Mouse (Mus musculus): Measurements from ENCODE around the gene Mesp1. TPM values are rescaled to one million over a fixed set of nuclear protein-coding genes. Genes with fewer than 3 reads are reported as not detected.
A peak's percentile ranks its signal among the peaks of the same experiment; 100 is the strongest.
"Not testable (repeated sequence)": the region's sequence is repeated elsewhere in the genome, so short reads cannot be mapped to it uniquely, and the experiment has no call there.

Gene Mesp1
- polyA plus RNA-seq, 1 experiment = 0.02 TPM

- TF ChIP-seq MAX (IDR thresholded peaks at IDR 0.05) (no peak), MYOD1 (IDR thresholded peaks at IDR 0.05; ENCODE audit: control insufficient read depth, insufficient read length, low read depth) (no peak), CTCF (IDR thresholded peaks at IDR 0.05; ENCODE audit: control insufficient read depth, insufficient read depth, insufficient read length) (no peak)
- no peak overlapping the region for H3ac ChIP-seq (ENCODE audit: control insufficient read depth, insufficient read length, low read depth)
- no peak overlapping the region for H3K4me3 ChIP-seq (ENCODE audit: insufficient read depth, poor library complexity, severe bottlenecking)
- no peaks in the 10 kb centered on the region for H3K36me3 ChIP-seq (ENCODE audit: control insufficient read depth, insufficient read depth)
- no peaks in the 10 kb centered on the region for H3K79me3 ChIP-seq (ENCODE audit: low read depth)
- no peaks in the 10 kb centered on the region for H3K79me2 ChIP-seq (ENCODE audit: control insufficient read depth, insufficient read depth)
- H3K27me3 ChIP-seq (ENCODE audit: control insufficient read depth, insufficient read depth, insufficient read length) = no peaks in the 10 kb centered on the region
These were observed 6.7 kb upstream of the Mesp1 start for GRCm38 (mm10) chr7:79800336-79800735.

- no peaks in the 10 kb centered on the region for H3K79me3 ChIP-seq (ENCODE audit: low read depth)
- no peak overlapping the region for H3K4me3 ChIP-seq (ENCODE audit: insufficient read depth, poor library complexity, severe bottlenecking)
- no peak overlapping the region for H3ac ChIP-seq (ENCODE audit: control insufficient read depth, insufficient read length, low read depth)
- TF ChIP-seq FOSL1 (IDR thresholded peaks at IDR 0.05; ENCODE audit: insufficient read depth, low read length, poor library complexity, severe bottlenecking) = no peak
- no peak for TF ChIP-seq CTCF (IDR thresholded peaks at IDR 0.05; ENCODE audit: control insufficient read depth, insufficient read depth, insufficient read length)
- no peak for TF ChIP-seq USF1 (IDR thresholded peaks at IDR 0.05; ENCODE audit: low read depth)
- no peak for TF ChIP-seq MAX (IDR thresholded peaks at IDR 0.05)
- TF ChIP-seq MYOD1 (IDR thresholded peaks at IDR 0.05; ENCODE audit: control insufficient read depth, insufficient read length, low read depth) = no peak
- TF ChIP-seq MYOG (IDR thresholded peaks at IDR 0.05; ENCODE audit: control insufficient read depth, extremely low read depth, insufficient read length) = no peak
- no peak for TF ChIP-seq CEBPB (IDR thresholded peaks at IDR 0.05; ENCODE audit: low read depth)
- H3K36me3 ChIP-seq (ENCODE audit: control insufficient read depth, insufficient read depth) = no peaks in the 10 kb centered on the region
- H3K79me2 ChIP-seq (ENCODE audit: control insufficient read depth, insufficient read depth) = no peaks in the 10 kb centered on the region
- H3K27me3 ChIP-seq (ENCODE audit: control insufficient read depth, insufficient read depth, insufficient read length) = no peaks in the 10 kb centered on the region
These were observed 5.9 kb upstream of the Mesp1 start for GRCm38 (mm10) chr7:79799506-79799905.

DNA sequence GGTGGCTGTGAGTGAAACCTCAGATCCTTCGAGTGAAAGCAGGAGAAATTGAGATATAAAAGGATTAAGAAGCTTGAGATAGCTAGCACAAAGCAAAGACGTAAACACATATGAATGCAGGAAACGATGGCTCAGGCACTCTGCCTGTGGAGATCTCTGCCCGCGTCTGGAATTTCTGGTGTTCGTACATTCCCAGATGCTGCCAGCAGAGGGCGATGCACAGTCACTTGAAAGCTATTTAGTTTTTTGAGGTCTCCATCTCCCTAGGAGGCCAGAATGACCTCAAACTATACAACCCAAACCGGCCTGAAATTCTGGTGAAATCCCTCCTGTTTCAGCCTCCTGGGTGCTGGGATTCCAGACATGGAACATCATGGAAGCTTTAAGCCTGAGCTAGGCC, 5.5 kb upstream of the Mesp1 start:
- no peaks in the 10 kb centered on the region for H3K79me3 ChIP-seq (ENCODE audit: low read depth)
- H3K27me3 ChIP-seq (ENCODE audit: control insufficient read depth, insufficient read depth, insufficient read length) = peaks cover 1% of the 10 kb centered on the region
- H3ac ChIP-seq (ENCODE audit: control insufficient read depth, insufficient read length, low read depth) = no peak overlapping the region
- no peak for TF ChIP-seq MYOD1 (IDR thresholded peaks at IDR 0.05; ENCODE audit: control insufficient read depth, insufficient read length, low read depth)
- peak; percentile 47 for TF ChIP-seq CTCF (IDR thresholded peaks at IDR 0.05; ENCODE audit: control insufficient read depth, insufficient read depth, insufficient read length)
- H3K79me2 ChIP-seq (ENCODE audit: control insufficient read depth, insufficient read depth) = no peaks in the 10 kb centered on the region
- no peaks in the 10 kb centered on the region for H3K36me3 ChIP-seq (ENCODE audit: control insufficient read depth, insufficient read depth)
- H3K4me3 ChIP-seq (ENCODE audit: insufficient read depth, poor library complexity, severe bottlenecking) = no peak overlapping the region

GRCm38 (mm10) chr7:79798606-79799005, 5.0 kb upstream of the Mesp1 start:
- TF ChIP-seq CTCF (IDR thresholded peaks at IDR 0.05; ENCODE audit: control insufficient read depth, insufficient read depth, insufficient read length) = no peak
- no peak for TF ChIP-seq MYOD1 (IDR thresholded peaks at IDR 0.05; ENCODE audit: control insufficient read depth, insufficient read length, low read depth)
- no peak for TF ChIP-seq MYOG (IDR thresholded peaks at IDR 0.05; ENCODE audit: control insufficient read depth, extremely low read depth, insufficient read length)
- TF ChIP-seq FOSL1 (IDR thresholded peaks at IDR 0.05; ENCODE audit: insufficient read depth, low read length, poor library complexity, severe bottlenecking) = no peak
- TF ChIP-seq USF1 (IDR thresholded peaks at IDR 0.05; ENCODE audit: low read depth) = no peak
- TF ChIP-seq MAX (IDR thresholded peaks at IDR 0.05) = no peak
- TF ChIP-seq CEBPB (IDR thresholded peaks at IDR 0.05; ENCODE audit: low read depth) = no peak
- Histone ChIP-seq H3ac (ENCODE audit: control insufficient read depth, insufficient read length, low read depth) (no peak overlapping the region), H3K36me3 (ENCODE audit: control insufficient read depth, insufficient read depth) (no peaks in the 10 kb centered on the region), H3K79me2 (ENCODE audit: control insufficient read depth, insufficient read depth) (no peaks in the 10 kb centered on the region), H3K79me3 (ENCODE audit: low read depth) (no peaks in the 10 kb centered on the region), H3K4me3 (ENCODE audit: insufficient read depth, poor library complexity, severe bottlenecking) (no peak overlapping the region), H3K27me3 (ENCODE audit: control insufficient read depth, insufficient read depth, insufficient read length) (peaks cover 5% of the 10 kb centered on the region)

GRCm38 (mm10) chr7:79792635-79793421, 760 bp downstream of the Mesp1 start:
- H3K36me3 ChIP-seq (ENCODE audit: control insufficient read depth, insufficient read depth) = no peaks in the 10 kb centered on the region
- no peak overlapping the region for H3K4me3 ChIP-seq (ENCODE audit: insufficient read depth, poor library complexity, severe bottlenecking)
- no peak overlapping the region for H3ac ChIP-seq (ENCODE audit: control insufficient read depth, insufficient read length, low read depth)
- H3K79me3 ChIP-seq (ENCODE audit: low read depth) = no peaks in the 10 kb centered on the region
- peak; percentile 69 for TF ChIP-seq CTCF (IDR thresholded peaks at IDR 0.05; ENCODE audit: control insufficient read depth, insufficient read depth, insufficient read length)
- no peak for TF ChIP-seq MYOG (IDR thresholded peaks at IDR 0.05; ENCODE audit: control insufficient read depth, extremely low read depth, insufficient read length)
- peaks cover 37% of the 10 kb centered on the region for H3K27me3 ChIP-seq (ENCODE audit: control insufficient read depth, insufficient read depth, insufficient read length)
- H3K79me2 ChIP-seq (ENCODE audit: control insufficient read depth, insufficient read depth) = no peaks in the 10 kb centered on the region

GRCm38 (mm10) chr7:79789812-79790211, 3.8 kb downstream of the Mesp1 start:
- H3K79me2 ChIP-seq (ENCODE audit: control insufficient read depth, insufficient read depth); H3K36me3 ChIP-seq (ENCODE audit: control insufficient read depth, insufficient read depth); H3ac ChIP-seq (ENCODE audit: control insufficient read depth, insufficient read length, low read depth); H3K79me3 ChIP-seq (ENCODE audit: low read depth); H3K4me3 ChIP-seq (ENCODE audit: insufficient read depth, poor library complexity, severe bottlenecking): not testable (repeated sequence)
- peaks cover 37% of the 10 kb centered on the region for H3K27me3 ChIP-seq (ENCODE audit: control insufficient read depth, insufficient read depth, insufficient read length)

Measured in C2C12 (cell line).